Mouse (Mus musculus) cerebellum, adult 2 months (tissue): ENCODE results near the gene Cpne4.

Source experiments
- CTCF ChIP-seq: fragments of 200-500 bp; IDR thresholded peaks from 2 replicates; pipeline ENCODE4 v1.5.1; 2011; ENCODE audit warnings: low read depth, mild to moderate bottlenecking, control low read depth, low read length, moderate library complexity, borderline replicate concordance; ENCODE audit not compliant: insufficient read depth
- POLR2A ChIP-seq: fragments of 200-500 bp; IDR thresholded peaks from 2 replicates; pipeline ENCODE4 v1.6.1; 2011; ENCODE audit warnings: low read length, control low read depth, borderline replicate concordance; ENCODE audit not compliant: insufficient read depth

- TF ChIP-seq POLR2A (no peak), CTCF (no peak)
Measured at GRCm38 (mm10) chr9:104612523-104612922, 65.4 kb downstream of the Cpne4 start.
